Mouse (Mus musculus) E14TG2a.4 (cell line): ENCODE results near the gene Lrit3.

ENCODE experiments used
- CTCF ChIP-seq: conservative IDR thresholded peaks from 2 replicates; pipeline ENCODE4 v1.5.1; 2014; ENCODE audit warnings: low read length
- NANOG ChIP-seq: IDR thresholded peaks from 2 replicates; pipeline ENCODE4 v1.6.1; 2014; ENCODE audit warnings: borderline replicate concordance, low read length, mixed read lengths
- POU5F1 ChIP-seq: IDR thresholded peaks from 2 replicates; pipeline ENCODE4 v1.6.1; 2014; ENCODE audit warnings: low read length, borderline replicate concordance

- TF ChIP-seq CTCF (no peak), NANOG (no peak), POU5F1 (no peak)
Observed at GRCm38 (mm10) chr3:129793801-129794200, 10.0 kb downstream of the Lrit3 start.
